Mouse (Mus musculus): ENCODE data around the gene Klk9. TPM values are rescaled to one million over a fixed set of nuclear protein-coding genes. Genes with fewer than 3 reads are reported as not detected.
A peak's percentile ranks its signal among the peaks of the same experiment; 100 is the strongest.

Gene Klk9
- polyA plus RNA-seq, 1 experiment from 2014 or later: not detected

- under 1% methylated on average over 28 of the region's 28 CpGs for WGBS
- ATAC-seq (replicated peaks; ENCODE audit: insufficient number of reproducible peaks, insufficient read depth, low FRiP score, low read depth): no peak; the same call in 1 of the 2 replicates
- Histone ChIP-seq H3K4me3 (peak within 1 kb of the TSS; percentile 58), H3K27ac (no peak within 1 kb of the TSS), H3K4me1 (replicated peaks) (peaks cover 19% of the 10 kb centered on the region), H3K4me2 (peak within 1 kb of the TSS; percentile 89), H3K36me3 (no peaks in the 10 kb centered on the region), H3K9ac (no peak within 1 kb of the TSS), H3K27me3 (peaks cover 33% of the 10 kb centered on the region), H3K9me3 (replicated peaks) (no peaks in the 10 kb centered on the region)
Observed at GRCm38 (mm10) chr7:43797333-43797769, 5.7 kb downstream of the Klk9 start, which contains the start of gene Klk8. Gene Klk8, plus strand, starts transcription at chr7:43797577.

- Histone ChIP-seq H3K36me3 (no peaks in the 10 kb centered on the region), H3K4me3 (peak overlapping the region; percentile 58), H3K27me3 (peaks cover 33% of the 10 kb centered on the region), H3K4me1 (replicated peaks) (peaks cover 19% of the 10 kb centered on the region), H3K9me3 (replicated peaks) (no peaks in the 10 kb centered on the region), H3K9ac (no peak overlapping the region), H3K27ac (no peak overlapping the region), H3K4me2 (peak overlapping the region; percentile 89)
- 36% methylated on average over 13 of the region's 13 CpGs for WGBS
- peak; percentile 32; the same call in 1 of the 2 replicates for ATAC-seq (replicated peaks; ENCODE audit: insufficient number of reproducible peaks, insufficient read depth, low FRiP score, low read depth)
Observed at GRCm38 (mm10) chr7:43797844-43798462, 6.3 kb downstream of the Klk9 start.

- Histone ChIP-seq H3K9me3 (replicated peaks) (no peaks in the 10 kb centered on the region), H3K27ac (no peak overlapping the region), H3K4me2 (no peak overlapping the region), H3K27me3 (peaks cover 27% of the 10 kb centered on the region), H3K9ac (no peak overlapping the region), H3K4me1 (replicated peaks) (peaks cover 19% of the 10 kb centered on the region), H3K36me3 (no peaks in the 10 kb centered on the region), H3K4me3 (no peak overlapping the region)
- WGBS: 67% methylated on average over 7 of the region's 7 CpGs
- ATAC-seq (replicated peaks; ENCODE audit: insufficient number of reproducible peaks, insufficient read depth, low FRiP score, low read depth): no peak
Observed at GRCm38 (mm10) chr7:43799876-43800275, 8.2 kb downstream of the Klk9 start.

- no peak within 1 kb of the TSS for H3K9ac ChIP-seq
- WGBS: 40% methylated on average over 5 of the region's 5 CpGs
- H3K36me3 ChIP-seq: no peaks in the 10 kb centered on the region
- no peak within 1 kb of the TSS for H3K27ac ChIP-seq
- H3K27me3 ChIP-seq: no peaks in the 10 kb centered on the region; the same call in 1 of the 2 replicates
- no peak within 1 kb of the TSS for H3K4me3 ChIP-seq
- no peak for ATAC-seq (replicated peaks; ENCODE audit: insufficient number of reproducible peaks, insufficient read depth, low FRiP score, low read depth)
- H3K4me2 ChIP-seq: no peak within 1 kb of the TSS
- H3K4me1 ChIP-seq (replicated peaks): no peaks in the 10 kb centered on the region
- H3K9me3 ChIP-seq (replicated peaks): no peaks in the 10 kb centered on the region
Observed at GRCm38 (mm10) chr7:43810994-43811393, 19.3 kb downstream of the Klk9 start, which contains the start of gene Klk7. Gene Klk7, plus strand, starts transcription at chr7:43811294.

- no peak overlapping the region for H3K4me2 ChIP-seq
- no peak overlapping the region for H3K9ac ChIP-seq
- no peak for ATAC-seq (replicated peaks; ENCODE audit: insufficient number of reproducible peaks, insufficient read depth, low FRiP score, low read depth)
- H3K4me3 ChIP-seq: no peak overlapping the region
- no peak overlapping the region for H3K27ac ChIP-seq
- H3K9me3 ChIP-seq (replicated peaks): no peaks in the 10 kb centered on the region
- no peaks in the 10 kb centered on the region for H3K4me1 ChIP-seq (replicated peaks)
- WGBS: 76% methylated on average over 7 of the region's 7 CpGs
- H3K36me3 ChIP-seq: no peaks in the 10 kb centered on the region
- no peaks in the 10 kb centered on the region; the same call in 1 of the 2 replicates for H3K27me3 ChIP-seq
Observed at GRCm38 (mm10) chr7:43815211-43815610, 23.5 kb downstream of the Klk9 start.

- Histone ChIP-seq H3K4me3 (no peak overlapping the region), H3K4me2 (no peak overlapping the region), H3K4me1 (replicated peaks) (no peaks in the 10 kb centered on the region), H3K27me3 (no peaks in the 10 kb centered on the region; the same call in 1 of the 2 replicates), H3K36me3 (no peaks in the 10 kb centered on the region), H3K27ac (no peak overlapping the region), H3K9me3 (replicated peaks) (no peaks in the 10 kb centered on the region), H3K9ac (no peak overlapping the region)
- ATAC-seq (replicated peaks; ENCODE audit: insufficient number of reproducible peaks, insufficient read depth, low FRiP score, low read depth): no peak
Observed at GRCm38 (mm10) chr7:43816746-43817145, 25.1 kb downstream of the Klk9 start.

- no peak overlapping the region for H3K9ac ChIP-seq
- WGBS: 79% methylated on average over 7 of the region's 7 CpGs
- no peak overlapping the region for H3K27ac ChIP-seq
- no peaks in the 10 kb centered on the region for H3K9me3 ChIP-seq (replicated peaks)
- no peaks in the 10 kb centered on the region for H3K36me3 ChIP-seq
- ATAC-seq (replicated peaks; ENCODE audit: insufficient number of reproducible peaks, insufficient read depth, low FRiP score, low read depth): no peak
- no peak overlapping the region for H3K4me3 ChIP-seq
- H3K4me1 ChIP-seq (replicated peaks): no peaks in the 10 kb centered on the region
- H3K27me3 ChIP-seq: no peaks in the 10 kb centered on the region
- H3K4me2 ChIP-seq: no peak overlapping the region
Observed at GRCm38 (mm10) chr7:43821581-43821980, 29.9 kb downstream of the Klk9 start.

GRCm38 (mm10) chr7:43824199-43824598 lies 32.5 kb downstream of the Klk9 start, which contains the start of gene Klk6:
Gene Klk6, plus strand, starts transcription at chr7:43824499.
- no peak for ATAC-seq (replicated peaks; ENCODE audit: insufficient number of reproducible peaks, insufficient read depth, low FRiP score, low read depth)
- no peak within 1 kb of the TSS for H3K4me3 ChIP-seq
- 73% methylated on average over 10 of the region's 10 CpGs for WGBS

GRCm38 (mm10) chr7:43826056-43826455 lies 34.4 kb downstream of the Klk9 start:
- H3K36me3 ChIP-seq: no peaks in the 10 kb centered on the region
- H3K4me2 ChIP-seq: no peak overlapping the region
- WGBS: 78% methylated on average over 5 of the region's 5 CpGs
- H3K4me1 ChIP-seq (replicated peaks): no peaks in the 10 kb centered on the region
- H3K27me3 ChIP-seq: no peaks in the 10 kb centered on the region
- no peak for ATAC-seq (replicated peaks; ENCODE audit: insufficient number of reproducible peaks, insufficient read depth, low FRiP score, low read depth)
- no peak overlapping the region for H3K27ac ChIP-seq
- no peak overlapping the region for H3K9ac ChIP-seq
- no peak overlapping the region for H3K4me3 ChIP-seq
- no peaks in the 10 kb centered on the region for H3K9me3 ChIP-seq (replicated peaks)

More at GRCm38 (mm10) chr7:43824199-43824598, 32.5 kb downstream of the Klk9 start, which contains the start of gene Klk6:
- Histone ChIP-seq H3K27me3 (no peaks in the 10 kb centered on the region), H3K4me2 (no peak within 1 kb of the TSS), H3K36me3 (no peaks in the 10 kb centered on the region), H3K27ac (no peak within 1 kb of the TSS), H3K9me3 (replicated peaks) (no peaks in the 10 kb centered on the region), H3K9ac (no peak within 1 kb of the TSS), H3K4me1 (replicated peaks) (no peaks in the 10 kb centered on the region)

- no peak for ATAC-seq (replicated peaks; ENCODE audit: insufficient number of reproducible peaks, insufficient read depth, low FRiP score, low read depth)
Observed at GRCm38 (mm10) chr7:43827706-43828105, 36.0 kb downstream of the Klk9 start.

GRCm38 (mm10) chr7:43829006-43829405 lies 37.3 kb downstream of the Klk9 start:
- Histone ChIP-seq H3K9ac (no peak overlapping the region), H3K4me3 (no peak overlapping the region), H3K27ac (no peak overlapping the region), H3K36me3 (no peaks in the 10 kb centered on the region), H3K9me3 (replicated peaks) (no peaks in the 10 kb centered on the region), H3K4me2 (no peak overlapping the region), H3K27me3 (no peaks in the 10 kb centered on the region), H3K4me1 (replicated peaks) (no peaks in the 10 kb centered on the region)
- WGBS: 78% methylated on average over 8 of the region's 8 CpGs
- ATAC-seq (replicated peaks; ENCODE audit: insufficient number of reproducible peaks, insufficient read depth, low FRiP score, low read depth): no peak

More at GRCm38 (mm10) chr7:43827706-43828105, 36.0 kb downstream of the Klk9 start:
- Histone ChIP-seq H3K4me2 (no peak overlapping the region), H3K4me3 (no peak overlapping the region), H3K4me1 (replicated peaks) (no peaks in the 10 kb centered on the region), H3K27me3 (no peaks in the 10 kb centered on the region), H3K36me3 (no peaks in the 10 kb centered on the region), H3K9ac (no peak overlapping the region), H3K27ac (no peak overlapping the region), H3K9me3 (replicated peaks) (no peaks in the 10 kb centered on the region)
- WGBS: 78% methylated on average over 4 of the region's 4 CpGs

GRCm38 (mm10) chr7:43841701-43842100 lies 50.0 kb downstream of the Klk9 start, which contains the start of gene Klk5:
Gene Klk5, plus strand, starts transcription at chr7:43841971.
- Histone ChIP-seq H3K9me3 (replicated peaks) (no peaks in the 10 kb centered on the region), H3K27me3 (no peaks in the 10 kb centered on the region), H3K9ac (no peak within 1 kb of the TSS), H3K4me1 (replicated peaks) (no peaks in the 10 kb centered on the region), H3K4me2 (no peak within 1 kb of the TSS), H3K36me3 (no peaks in the 10 kb centered on the region), H3K4me3 (no peak within 1 kb of the TSS), H3K27ac (no peak within 1 kb of the TSS)
- WGBS: 31% methylated on average over 3 of the region's 3 CpGs
- ATAC-seq (replicated peaks; ENCODE audit: insufficient number of reproducible peaks, insufficient read depth, low FRiP score, low read depth): no peak
